10 mouse cellular contexts compared by ENCODE assay signal in the genomic region with DNA sequence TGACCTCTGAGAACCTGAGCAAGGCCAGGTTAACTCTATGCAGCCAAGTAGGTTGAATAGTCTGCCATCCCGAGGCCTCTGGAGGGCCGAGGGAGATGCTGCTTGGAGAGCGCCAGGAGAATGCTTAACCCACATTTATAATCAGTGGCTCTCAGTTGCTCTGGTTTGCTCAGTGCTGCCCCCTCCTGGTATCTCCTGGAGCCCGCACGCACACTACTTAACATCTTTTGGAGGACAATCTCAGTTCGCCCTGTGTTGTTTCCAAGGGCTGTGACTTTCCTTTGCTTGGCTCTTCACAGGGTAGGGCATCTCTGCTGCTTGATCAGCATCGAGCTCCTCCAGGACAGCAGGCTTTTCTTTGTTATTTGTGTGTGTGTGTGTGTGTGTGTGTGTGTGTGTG. TPM values are rescaled to one million over a fixed set of nuclear protein-coding genes. Genes with fewer than 3 reads are reported as not detected.
A peak's percentile ranks its signal among the peaks of the same experiment; 100 is the strongest.
DNase-seq lines count a peak whose midpoint lies in the region; ATAC-seq and TF ChIP-seq lines count a peak whose summit lies in the region.
"Had no signal": no experiment of that assay in that cellular context is flagged by ENCODE, and none has a peak within 500 bp of the region (broad histone marks: within the 10 kb centered on the region; RNA-seq: fewer than 3 reads in every experiment).

No protein-coding gene starts in this region.

- peaks cover 27% of the 10 kb centered on the region for H3K4me1 ChIP-seq in hindbrain, embryonic 10.5 days (replicated peaks)
- no peaks in the 10 kb centered on the region; the same call in 1 of the 2 replicates for H3K4me1 ChIP-seq in hindbrain, embryonic 16.5 days (ENCODE audit: control insufficient read depth, insufficient read depth, low read depth, low read length)
- H3K4me1 ChIP-seq in spleen, adult 2 months (ENCODE audit: control insufficient read depth, insufficient read depth, insufficient read length) = no peaks in the 10 kb centered on the region
- H3K4me1 ChIP-seq in embryonic facial prominence, embryonic 10.5 days = peaks cover 44% of the 10 kb centered on the region

- H3K36me3 ChIP-seq in hindbrain, embryonic 10.5 days = no peaks in the 10 kb centered on the region
- H3K36me3 ChIP-seq in hindbrain, embryonic 16.5 days (ENCODE audit: control insufficient read depth, insufficient read depth, low read length) = no peaks in the 10 kb centered on the region
- no peaks in the 10 kb centered on the region for H3K36me3 ChIP-seq in spleen, adult 2 months (ENCODE audit: control insufficient read depth, insufficient read depth, low read length)
- H3K36me3 ChIP-seq in embryonic facial prominence, embryonic 10.5 days (replicated peaks) = no peaks in the 10 kb centered on the region; the same call in 1 of the 2 replicates

- no peak overlapping the region for H3K9ac ChIP-seq in hindbrain, embryonic 16.5 days (ENCODE audit: low read depth, low read length)
- H3K9ac ChIP-seq: embryonic facial prominence, embryonic 12.5 days; limb, embryonic 12.5 days had no signal

- TF ChIP-seq POLR2A in spleen, adult 2 months (IDR thresholded peaks at IDR 0.05; ENCODE audit: low read depth, low read length) = no peak

- no peak overlapping the region for H3K27ac ChIP-seq in hindbrain, embryonic 10.5 days
- H3K27ac ChIP-seq in hindbrain, embryonic 16.5 days (ENCODE audit: low read depth, low read length) = no peak overlapping the region
- H3K27ac ChIP-seq in spleen, adult 2 months (ENCODE audit: insufficient read depth, low read length) = no peak overlapping the region
- no peak overlapping the region for H3K27ac ChIP-seq in embryonic facial prominence, embryonic 10.5 days (replicated peaks)
- H3K27ac ChIP-seq: embryonic facial prominence, embryonic 12.5 days; limb, embryonic 12.5 days had no signal

- H3K27me3 ChIP-seq in hindbrain, embryonic 10.5 days (ENCODE audit: insufficient read depth, poor library complexity, severe bottlenecking) = peaks cover 5% of the 10 kb centered on the region; the same call in 1 of the 2 replicates
- no peaks in the 10 kb centered on the region for H3K27me3 ChIP-seq in hindbrain, embryonic 16.5 days (replicated peaks; ENCODE audit: control insufficient read depth, insufficient read depth, low read length)
- H3K27me3 ChIP-seq in spleen, adult 2 months (ENCODE audit: control insufficient read depth, insufficient read depth, low read length) = no peaks in the 10 kb centered on the region
- H3K27me3 ChIP-seq in embryonic facial prominence, embryonic 10.5 days (replicated peaks; ENCODE audit: low read depth, poor library complexity, severe bottlenecking) = no peaks in the 10 kb centered on the region
- H3K27me3 ChIP-seq: embryonic facial prominence, embryonic 12.5 days; limb, embryonic 12.5 days had no signal

- 63% methylated on average over 7 of the region's 7 CpGs for WGBS in hindbrain, embryonic 10.5 days
- WGBS in hindbrain, embryonic 16.5 days = 61% methylated on average over 7 of the region's 7 CpGs
- 91% methylated on average over 7 of the region's 7 CpGs for WGBS in spleen, adult 2 months
- WGBS in embryonic facial prominence, embryonic 10.5 days = 71% methylated on average over 7 of the region's 7 CpGs

- DNase-seq in hindbrain, embryonic 10.5 days (ENCODE audit: low spot score) = peak; percentile 49
- DNase-seq in spleen, adult 2 months (ENCODE audit: low read depth in 1 of 2, low spot score in 2 of 2) = no peak
- DNase-seq in spleen, postnatal 36 days (ENCODE audit: low spot score in 2 of 2) = no peak
- DNase-seq in embryonic facial prominence, embryonic 10.5 days (ENCODE audit: low spot score) = peak; percentile 60
- DNase-seq in lung, postnatal 4 days = peak; percentile 27 to 46
- DNase-seq in Muller cell, postnatal 12 days (ENCODE audit: inconsistent ontology term) = no peak
- no peak for DNase-seq in MN1 (ENCODE audit: low spot score)

- no peak overlapping the region for H3K4me3 ChIP-seq in hindbrain, embryonic 10.5 days
- H3K4me3 ChIP-seq in hindbrain, embryonic 16.5 days (ENCODE audit: low read length) = no peak overlapping the region
- H3K4me3 ChIP-seq in spleen, adult 2 months (ENCODE audit: extremely low read depth, insufficient read depth, insufficient read length) = no peak overlapping the region
- no peak overlapping the region for H3K4me3 ChIP-seq in embryonic facial prominence, embryonic 10.5 days
- H3K4me3 ChIP-seq: embryonic facial prominence, embryonic 12.5 days; limb, embryonic 12.5 days had no signal

- peak; percentile 26; the same call in 1 of the 2 replicates for TF ChIP-seq CTCF in spleen, adult 2 months (IDR thresholded peaks at IDR 0.05; ENCODE audit: extremely low read depth, insufficient read depth, insufficient read length, insufficient replicate concordance)

- H3K4me2 ChIP-seq in hindbrain, embryonic 16.5 days (ENCODE audit: low read length) = no peak overlapping the region
- H3K4me2 ChIP-seq: embryonic facial prominence, embryonic 12.5 days; limb, embryonic 12.5 days had no signal

- H3K9me3 ChIP-seq in hindbrain, embryonic 10.5 days = no peaks in the 10 kb centered on the region
- H3K9me3 ChIP-seq in hindbrain, embryonic 16.5 days (ENCODE audit: control insufficient read depth, low read length) = no peaks in the 10 kb centered on the region
- no peaks in the 10 kb centered on the region for H3K9me3 ChIP-seq in embryonic facial prominence, embryonic 10.5 days
- H3K9me3 ChIP-seq: embryonic facial prominence, embryonic 12.5 days; limb, embryonic 12.5 days had no signal

- no peak for ATAC-seq in hindbrain, embryonic 16.5 days

RNA-seq across cellular contexts. Expression of a gene that starts 12.1 kb away (rescaled TPM):
- 4.8 and 5.0 TPM in 2 replicates for polyA plus RNA-seq in hindbrain, embryonic 10.5 days (2016; fragmentation: Nextera tagmentation; extraction: Ambion mirVana)
- polyA plus RNA-seq in hindbrain, embryonic 16.5 days (2015; fragmentation: Nextera tagmentation; extraction: Ambion mirVana) = 1.6 and 2.0 TPM in 2 replicates
- polyA plus RNA-seq in spleen, adult 2 months (2012; rRNA removed) = 3.7 and 4.1 TPM in 2 replicates
- 7.0 and 8.5 TPM in 2 replicates for polyA plus RNA-seq in embryonic facial prominence, embryonic 10.5 days (2016; fragmentation: Nextera tagmentation; extraction: Ambion mirVana)

Comparison
In these comparisons a context has a peak if more than half of its experiments do, and no peak if none do; other contexts are left out.
1. DNase-seq: peak in hindbrain, embryonic 10.5 days (single experiment), embryonic facial prominence, embryonic 10.5 days (single experiment) and lung, postnatal 4 days (2 of 2); none in spleen, adult 2 months (0 of 2), spleen, postnatal 36 days (0 of 2), Muller cell, postnatal 12 days (single experiment) and MN1 (single experiment).